Mouse (Mus musculus) thymus, postnatal 10 days (tissue): Measurements from ENCODE around the gene Stxbp6.

ENCODE experiments used
- DNase-seq, 2 experiments: peaks; one replicate each; pipeline ENCODE4 v3.0.0; 2021; ENCODE audit warnings: low spot score in 2 of 2

Stxbp6 gene

GRCm38 (mm10) chr12:44918929-44919328 is 155.6 kb downstream of the Stxbp6 start:
- no peak for DNase-seq

- DNase-seq, result no peak
Observed at GRCm38 (mm10) chr12:44913854-44914253, 160.7 kb downstream of the Stxbp6 start.

GRCm38 (mm10) chr12:44908028-44908702 is 166.3 kb downstream of the Stxbp6 start:
- DNase-seq, result no peak

GRCm38 (mm10) chr12:44906001-44906400 is 168.5 kb downstream of the Stxbp6 start:
- DNase-seq, result no peak

- DNase-seq, result no peak
Observed at GRCm38 (mm10) chr12:44903205-44903732, 171.2 kb downstream of the Stxbp6 start.

- DNase-seq, result no peak
Observed at GRCm38 (mm10) chr12:44899173-44899870, 175.2 kb downstream of the Stxbp6 start.

- no peak for DNase-seq
Observed at GRCm38 (mm10) chr12:44896460-44896859, 178.0 kb downstream of the Stxbp6 start.

- DNase-seq, result no peak
Observed at GRCm38 (mm10) chr12:44889677-44890393, 184.7 kb downstream of the Stxbp6 start.

GRCm38 (mm10) chr12:44886826-44887225 is 187.7 kb downstream of the Stxbp6 start:
- DNase-seq, result no peak

- DNase-seq, result no peak
Observed at GRCm38 (mm10) chr12:44872697-44873096, 201.8 kb downstream of the Stxbp6 start.

- no peak for DNase-seq
Observed at GRCm38 (mm10) chr12:44865442-44865841, 209.1 kb downstream of the Stxbp6 start.

- no peak for DNase-seq
Observed at GRCm38 (mm10) chr12:44859454-44859853, 215.1 kb downstream of the Stxbp6 start.

GRCm38 (mm10) chr12:44858110-44858885 is 216.2 kb downstream of the Stxbp6 start:
- no peak for DNase-seq

GRCm38 (mm10) chr12:44852024-44852423 is 222.5 kb downstream of the Stxbp6 start:
- DNase-seq, result no peak

GRCm38 (mm10) chr12:44850516-44850915 is 224.0 kb downstream of the Stxbp6 start:
- DNase-seq, result no peak

- DNase-seq, result no peak
Observed at GRCm38 (mm10) chr12:44848483-44849221, 225.9 kb downstream of the Stxbp6 start.

- no peak for DNase-seq
Observed at GRCm38 (mm10) chr12:44840585-44840984, 233.9 kb downstream of the Stxbp6 start.

- DNase-seq, result no peak
Observed at GRCm38 (mm10) chr12:44839594-44840373, 234.7 kb downstream of the Stxbp6 start.

- no peak for DNase-seq
Observed at GRCm38 (mm10) chr12:44835879-44836467, 238.5 kb downstream of the Stxbp6 start.

GRCm38 (mm10) chr12:44811895-44812294 is 262.6 kb downstream of the Stxbp6 start:
- no peak for DNase-seq
